Mouse (Mus musculus): ENCODE data around the gene Aktip. TPM values are rescaled to one million over a fixed set of nuclear protein-coding genes. Genes with fewer than 3 reads are reported as not detected.

Aktip gene
- polyA plus RNA-seq (2016; fragmentation: Nextera tagmentation; extraction: Ambion mirVana): 79.2 and 92.9 TPM in 2 replicates

DNA sequence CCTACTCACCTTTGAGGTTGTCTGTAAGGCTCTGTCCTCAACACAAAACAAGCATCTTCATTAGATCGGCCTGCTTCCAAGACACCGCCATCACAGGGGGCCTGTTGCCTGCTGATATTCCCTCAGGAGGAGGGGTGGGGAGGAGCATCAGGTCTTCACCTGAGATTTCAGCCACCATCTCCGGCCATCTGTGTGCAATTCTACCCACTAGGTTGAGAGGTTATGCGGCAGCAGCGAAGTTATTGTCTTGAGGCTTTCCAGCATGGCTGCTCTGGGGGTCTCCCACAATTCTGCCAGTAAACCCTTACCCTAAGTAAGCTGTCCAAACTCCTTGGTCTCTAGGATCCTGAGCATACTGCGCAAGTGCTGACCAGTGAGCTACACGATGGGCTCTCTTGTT, at the start of gene Aktip:
TSS of gene Aktip (minus strand) at position 101 of the 400 bp plus-strand sequence.
- no peak for DNase-seq (ENCODE audit: low spot score)
- Histone ChIP-seq H3K4me3 (no peak within 1 kb of the TSS), H3K4me1 (no peaks in the 10 kb centered on the region), H3K9me3 (replicated peaks) (no peaks in the 10 kb centered on the region), H3K27me3 (ENCODE audit: low read depth, poor library complexity, severe bottlenecking) (0 out of 2 replicates have a peak, but pooled peaks cover 7% of the 10 kb centered on the region), H3K27ac (replicated peaks) (no peak within 1 kb of the TSS), H3K36me3 (no peaks in the 10 kb centered on the region)
- WGBS: 93% methylated on average over 7 of the region's 7 CpGs

DNA sequence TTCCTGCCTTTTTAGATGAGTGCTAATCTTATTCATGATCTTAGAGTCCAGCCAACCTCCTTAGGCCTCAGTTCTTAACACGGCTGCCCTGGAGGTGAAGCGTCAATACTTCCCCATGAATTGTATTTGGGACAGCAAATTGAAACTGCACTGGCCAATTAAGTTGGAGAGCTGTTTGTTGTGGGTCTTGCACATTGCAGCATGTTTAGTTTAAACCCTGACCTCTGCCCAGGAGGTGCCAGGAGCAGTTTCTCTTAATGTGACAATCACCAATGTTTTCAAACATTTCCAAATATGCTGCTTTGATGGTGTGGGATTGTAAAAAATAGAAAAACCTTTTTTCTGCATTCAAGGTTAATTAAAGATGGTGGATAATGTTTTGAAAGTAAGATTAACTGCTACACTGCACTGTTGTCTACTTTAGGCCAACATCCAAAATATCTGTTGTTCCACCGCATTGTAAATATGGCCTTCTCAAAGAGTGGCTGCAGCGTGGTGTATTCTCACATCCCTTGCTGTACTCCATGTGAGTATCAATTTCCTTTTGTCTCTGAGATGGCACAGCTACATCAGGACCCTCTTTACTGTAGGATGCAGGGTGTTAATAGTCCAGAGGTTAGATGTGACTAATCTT, 46.2 kb upstream of the Aktip start:
- Histone ChIP-seq H3K27me3 (ENCODE audit: low read depth, poor library complexity, severe bottlenecking) (no peaks in the 10 kb centered on the region), H3K27ac (replicated peaks) (no peak overlapping the region), H3K9me3 (replicated peaks) (no peaks in the 10 kb centered on the region), H3K4me3 (no peak overlapping the region), H3K4me1 (peaks cover 6% of the 10 kb centered on the region), H3K36me3 (peaks cover 17% of the 10 kb centered on the region)
- WGBS: 65% methylated on average over 4 of the region's 4 CpGs
- DNase-seq (ENCODE audit: low spot score): no peak

DNA sequence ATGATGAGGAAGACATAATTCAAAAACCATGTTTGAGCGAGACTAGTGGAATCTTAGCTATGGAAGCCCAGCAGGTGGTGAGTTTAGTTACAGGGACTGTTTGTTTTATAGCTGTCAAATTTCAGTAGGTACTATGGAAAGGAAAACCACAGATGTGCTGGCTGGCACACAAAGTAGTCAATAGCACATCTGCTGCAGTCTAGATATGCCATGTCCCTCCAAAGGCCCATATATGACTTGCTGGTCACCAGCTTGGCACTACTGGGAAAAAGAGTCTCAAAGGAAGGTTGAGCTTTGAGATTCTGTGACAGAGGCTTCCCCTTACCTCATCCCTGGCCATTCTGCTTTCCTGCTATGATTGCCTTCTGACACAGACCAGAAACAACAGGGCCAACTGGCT, 42.9 kb upstream of the Aktip start:
- DNase-seq (ENCODE audit: low spot score): no peak
- Histone ChIP-seq H3K4me1 (peaks cover 6% of the 10 kb centered on the region), H3K36me3 (no peaks in the 10 kb centered on the region), H3K27me3 (ENCODE audit: low read depth, poor library complexity, severe bottlenecking) (no peaks in the 10 kb centered on the region), H3K27ac (replicated peaks) (no peak overlapping the region), H3K9me3 (replicated peaks) (no peaks in the 10 kb centered on the region), H3K4me3 (no peak overlapping the region)
- WGBS: 77% methylated on average over 1 of the region's 1 CpGs

DNA sequence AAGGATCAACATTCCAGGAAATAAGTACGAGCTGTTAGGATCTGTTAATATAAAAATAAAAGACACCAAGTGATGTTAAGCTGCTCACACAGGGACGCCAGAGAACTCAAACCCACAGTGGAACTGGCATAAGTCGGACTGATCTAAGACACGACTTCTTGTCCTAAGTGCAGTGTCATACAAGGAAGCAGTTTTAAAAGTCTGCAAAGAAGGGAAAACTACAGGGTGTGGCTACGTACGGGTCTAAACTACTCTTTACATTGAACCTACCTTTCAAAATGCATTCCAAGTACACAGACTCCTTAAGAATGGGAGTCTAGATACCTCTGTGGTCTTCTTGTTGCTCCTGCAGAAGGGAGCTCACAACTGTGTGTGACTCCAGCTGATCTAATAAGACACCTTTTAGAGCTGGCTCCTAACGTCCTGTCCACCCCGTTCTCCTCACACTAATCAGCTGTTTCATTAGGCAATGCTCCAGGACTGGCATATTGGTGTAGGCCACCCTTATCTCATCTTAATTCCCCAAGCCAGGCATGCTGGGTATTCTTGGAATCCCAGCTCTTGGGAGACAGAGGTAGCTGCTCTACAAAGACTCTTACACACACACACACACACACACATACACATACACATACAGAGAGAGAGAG, 42.2 kb upstream of the Aktip start:
- Histone ChIP-seq H3K27me3 (ENCODE audit: low read depth, poor library complexity, severe bottlenecking) (no peaks in the 10 kb centered on the region), H3K4me1 (peaks cover 6% of the 10 kb centered on the region), H3K4me3 (no peak overlapping the region), H3K36me3 (no peaks in the 10 kb centered on the region), H3K9me3 (replicated peaks) (no peaks in the 10 kb centered on the region), H3K27ac (replicated peaks) (no peak overlapping the region)
- 85% methylated on average over 8 of the region's 8 CpGs for WGBS
- DNase-seq (ENCODE audit: low spot score): no peak

DNA sequence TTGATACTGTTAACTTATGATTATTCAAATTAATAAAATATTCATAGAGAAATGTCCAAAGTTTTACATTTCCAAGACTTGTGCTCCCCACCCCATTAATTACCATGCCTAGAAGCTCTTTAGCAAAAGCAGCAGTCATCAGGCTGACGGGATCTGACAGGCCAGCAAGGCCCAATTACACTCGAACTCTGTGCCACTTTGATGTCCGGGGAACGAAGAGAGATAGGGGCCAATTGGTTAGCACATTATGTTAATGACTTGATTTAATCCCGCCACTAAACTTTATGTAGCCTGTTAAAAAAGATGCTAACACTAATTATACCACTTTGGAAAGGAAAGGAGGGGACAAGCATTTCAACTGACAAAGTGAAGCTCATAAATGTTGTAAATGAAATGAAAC, 41.6 kb upstream of the Aktip start:
- WGBS: 79% methylated on average over 5 of the region's 5 CpGs

DNA sequence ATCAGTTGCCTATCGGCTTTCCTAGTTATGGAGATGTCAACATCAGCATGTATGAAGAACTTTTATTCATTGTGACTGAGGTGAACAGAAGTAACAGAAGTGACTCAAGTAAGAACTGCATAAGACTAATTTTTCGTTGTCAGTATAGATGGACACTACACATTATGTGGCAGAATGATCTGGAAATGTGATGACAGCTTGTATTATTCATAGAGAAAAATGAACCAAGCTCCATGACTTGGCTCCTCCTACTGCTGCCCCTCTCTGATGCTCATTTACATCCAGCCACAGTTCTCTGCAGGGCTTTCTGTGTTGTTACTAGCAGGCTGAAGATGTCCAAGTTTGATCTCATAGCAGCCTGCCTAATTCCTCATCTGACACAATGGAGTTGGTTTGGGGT, 37.4 kb upstream of the Aktip start:
- WGBS: 94% methylated on average over 2 of the region's 2 CpGs
- no peak for DNase-seq (ENCODE audit: low spot score)

More for the DNA sequence above, 41.6 kb upstream of the Aktip start:
- Histone ChIP-seq H3K36me3 (no peaks in the 10 kb centered on the region), H3K27me3 (ENCODE audit: low read depth, poor library complexity, severe bottlenecking) (no peaks in the 10 kb centered on the region), H3K4me1 (peaks cover 6% of the 10 kb centered on the region), H3K9me3 (replicated peaks) (no peaks in the 10 kb centered on the region), H3K4me3 (no peak overlapping the region), H3K27ac (replicated peaks) (no peak overlapping the region)
- DNase-seq (ENCODE audit: low spot score): no peak

DNA sequence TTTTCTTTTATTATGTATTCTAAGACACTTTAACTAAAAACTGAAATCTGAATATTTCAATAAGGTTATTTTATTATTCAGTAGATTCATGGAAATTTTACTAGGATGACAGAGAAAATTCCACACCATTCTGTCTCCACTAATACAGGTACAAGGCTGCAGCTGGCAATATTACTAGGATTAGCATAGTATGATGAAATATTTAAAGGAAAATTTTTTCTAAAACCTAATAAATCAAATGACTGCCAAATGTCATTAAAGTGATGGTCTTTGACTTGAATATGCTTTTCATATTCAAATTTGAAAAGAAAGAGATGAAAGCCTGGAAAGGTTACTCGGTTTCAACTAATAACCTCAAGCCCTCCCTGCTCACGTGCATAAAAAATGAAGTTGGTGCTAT, 34.3 kb upstream of the Aktip start:
- no peak for DNase-seq (ENCODE audit: low spot score)
- 78% methylated on average over 2 of the region's 2 CpGs for WGBS

More for the DNA sequence above, 37.4 kb upstream of the Aktip start:
- Histone ChIP-seq H3K4me1 (no peaks in the 10 kb centered on the region), H3K4me3 (no peak overlapping the region), H3K36me3 (peaks cover 1% of the 10 kb centered on the region; the same call in 1 of the 2 replicates), H3K27ac (replicated peaks) (no peak overlapping the region), H3K9me3 (replicated peaks) (no peaks in the 10 kb centered on the region), H3K27me3 (ENCODE audit: low read depth, poor library complexity, severe bottlenecking) (no peaks in the 10 kb centered on the region)

DNA sequence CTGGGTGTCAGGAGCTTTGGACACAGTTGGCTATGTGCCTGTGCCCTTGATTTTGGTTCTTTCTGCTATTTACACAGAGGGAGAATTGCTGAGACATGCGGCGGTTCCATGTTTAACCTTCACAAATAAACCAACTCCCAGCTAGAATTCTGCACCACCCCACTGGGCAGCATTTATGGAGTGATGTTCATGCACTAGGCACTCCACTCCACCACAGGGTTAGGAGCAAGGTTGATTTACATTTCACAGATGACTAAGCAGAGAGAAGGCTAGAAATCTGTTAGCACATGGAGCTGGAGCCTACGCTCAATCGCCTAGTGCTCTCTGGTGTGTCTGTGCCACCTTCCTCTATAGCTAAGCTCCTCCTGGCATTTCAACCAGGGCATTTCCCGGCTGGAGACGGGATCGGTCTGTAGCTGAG, 27.7 kb upstream of the Aktip start:
- H3K4me3 ChIP-seq: no peak overlapping the region
- no peaks in the 10 kb centered on the region for H3K4me1 ChIP-seq
- H3K27ac ChIP-seq (replicated peaks): no peak overlapping the region
- H3K9me3 ChIP-seq (replicated peaks): no peaks in the 10 kb centered on the region
- H3K27me3 ChIP-seq (ENCODE audit: low read depth, poor library complexity, severe bottlenecking): no peaks in the 10 kb centered on the region
- DNase-seq (ENCODE audit: low spot score): no peak
- 94% methylated on average over 7 of the region's 7 CpGs for WGBS
- H3K36me3 ChIP-seq: peaks cover 11% of the 10 kb centered on the region

More for the DNA sequence above, 34.3 kb upstream of the Aktip start:
- no peaks in the 10 kb centered on the region for H3K9me3 ChIP-seq (replicated peaks)
- no peak overlapping the region for H3K27ac ChIP-seq (replicated peaks)
- no peak overlapping the region for H3K4me3 ChIP-seq
- peaks cover 8% of the 10 kb centered on the region for H3K36me3 ChIP-seq
- no peaks in the 10 kb centered on the region for H3K27me3 ChIP-seq (ENCODE audit: low read depth, poor library complexity, severe bottlenecking)
- no peaks in the 10 kb centered on the region for H3K4me1 ChIP-seq

DNA sequence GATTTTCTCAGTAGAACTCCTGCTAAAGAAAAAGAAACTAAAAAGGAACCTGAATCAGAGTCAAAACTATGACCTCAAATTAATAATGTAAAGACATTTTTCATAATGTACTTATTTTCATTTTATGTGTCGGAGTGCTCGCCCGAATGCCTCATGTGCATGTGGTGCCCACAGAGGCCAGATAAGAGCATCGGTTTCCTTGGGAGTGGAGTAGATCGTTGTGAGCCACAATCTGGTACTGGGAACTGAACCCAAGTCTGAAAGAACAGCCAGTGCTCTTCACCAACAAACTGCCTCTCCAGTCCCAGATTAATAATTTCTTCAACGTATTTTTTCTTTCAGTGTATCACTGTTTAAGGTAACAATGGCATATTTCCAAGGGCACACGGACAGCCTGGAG, 24.5 kb upstream of the Aktip start:
- Histone ChIP-seq H3K27ac (replicated peaks) (no peak overlapping the region), H3K9me3 (replicated peaks) (no peaks in the 10 kb centered on the region), H3K36me3 (peaks cover 15% of the 10 kb centered on the region; the same call in 1 of the 2 replicates), H3K27me3 (ENCODE audit: low read depth, poor library complexity, severe bottlenecking) (no peaks in the 10 kb centered on the region), H3K4me3 (no peak overlapping the region), H3K4me1 (no peaks in the 10 kb centered on the region)
- no peak for DNase-seq (ENCODE audit: low spot score)
- 93% methylated on average over 7 of the region's 7 CpGs for WGBS

DNA sequence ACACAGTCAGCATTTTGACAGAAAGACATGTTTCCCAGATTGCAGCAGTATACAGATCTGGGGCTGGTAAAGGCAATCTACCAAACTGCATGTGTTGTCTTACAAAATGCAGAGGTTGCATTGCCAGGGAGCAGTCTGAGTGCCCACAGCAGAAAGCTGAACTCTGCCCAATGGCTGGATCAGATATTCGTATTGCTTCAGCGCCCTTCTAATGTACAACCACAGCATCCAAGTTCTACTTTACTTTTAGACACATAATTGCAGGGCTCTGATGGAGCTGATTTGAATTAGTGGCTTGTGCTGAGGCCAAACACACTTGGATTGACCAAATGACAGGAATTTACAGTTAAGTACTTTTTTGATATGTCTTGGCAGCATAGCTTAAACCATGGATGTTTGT, 22.1 kb upstream of the Aktip start:
- DNase-seq (ENCODE audit: low spot score): no peak
- Histone ChIP-seq H3K27ac (replicated peaks) (no peak overlapping the region), H3K9me3 (replicated peaks) (no peaks in the 10 kb centered on the region), H3K4me3 (no peak overlapping the region), H3K27me3 (ENCODE audit: low read depth, poor library complexity, severe bottlenecking) (no peaks in the 10 kb centered on the region), H3K4me1 (no peaks in the 10 kb centered on the region), H3K36me3 (peaks cover 25% of the 10 kb centered on the region)
- 91% methylated on average over 2 of the region's 2 CpGs for whole genome bisulfite sequencing

DNA sequence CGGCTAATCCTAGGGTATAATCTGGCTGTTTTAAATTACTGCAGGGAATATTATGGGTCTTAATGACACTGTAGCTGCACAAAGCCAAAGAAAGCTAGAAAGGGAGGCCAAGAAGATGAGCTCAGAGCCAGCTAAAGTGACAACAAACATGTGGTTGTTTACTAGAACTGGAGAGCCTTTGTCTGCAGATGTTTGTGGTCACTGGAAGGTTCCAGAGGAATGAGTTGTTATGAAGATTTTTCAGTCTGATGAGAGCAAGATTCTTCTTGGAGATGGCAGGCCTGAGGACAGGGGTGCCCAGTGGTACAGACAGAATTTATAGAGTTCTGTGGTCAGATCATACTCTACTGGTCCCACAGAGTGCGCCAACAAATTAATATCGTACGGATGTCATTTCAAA, 18.5 kb upstream of the Aktip start:
- Histone ChIP-seq H3K27ac (replicated peaks) (no peak overlapping the region), H3K36me3 (peaks cover 25% of the 10 kb centered on the region), H3K27me3 (ENCODE audit: low read depth, poor library complexity, severe bottlenecking) (no peaks in the 10 kb centered on the region), H3K4me1 (peaks cover 9% of the 10 kb centered on the region; the same call in 1 of the 2 replicates), H3K9me3 (replicated peaks) (no peaks in the 10 kb centered on the region), H3K4me3 (no peak overlapping the region)
- 96% methylated on average over 4 of the region's 4 CpGs for WGBS
- DNase-seq (ENCODE audit: low spot score): no peak

DNA sequence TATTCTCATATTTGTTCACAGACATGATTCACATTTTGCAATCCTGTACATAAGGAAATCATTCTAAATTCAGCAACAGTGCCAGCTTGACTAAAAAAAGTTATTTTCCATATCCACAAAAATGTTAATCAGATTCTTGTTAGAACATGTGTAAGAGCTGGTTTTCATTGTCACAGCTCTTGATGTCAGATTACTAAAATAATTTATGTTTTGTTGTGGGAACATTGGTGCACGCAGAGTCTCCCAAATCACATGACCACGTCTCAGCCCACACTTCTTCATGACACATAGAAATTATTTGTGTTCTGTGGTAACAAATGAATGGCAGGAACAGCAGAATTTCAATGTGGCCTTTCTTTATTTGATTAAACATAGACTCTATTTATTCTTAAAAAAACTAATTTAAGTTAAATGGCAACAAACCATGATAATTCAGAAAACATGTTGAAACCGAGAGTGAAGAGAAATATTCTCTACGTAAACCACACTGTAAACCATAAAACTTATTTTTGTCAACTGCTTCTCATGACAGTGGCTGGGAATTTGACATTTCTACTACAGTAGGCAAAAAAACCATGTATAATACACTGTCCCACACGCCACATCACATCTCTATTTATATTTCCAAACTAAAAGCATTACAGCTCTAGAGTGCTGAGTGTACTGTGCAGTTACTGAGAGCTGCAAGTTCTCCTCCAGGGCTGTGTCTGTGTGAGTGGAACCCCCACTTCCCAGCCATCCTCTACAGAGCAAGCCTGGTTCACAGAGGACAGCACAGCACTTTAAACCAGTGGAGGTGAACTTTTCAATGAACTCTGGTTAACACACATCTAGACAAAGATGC, 17.5 kb upstream of the Aktip start:
- 93% methylated on average over 5 of the region's 5 CpGs for WGBS
- Histone ChIP-seq H3K27me3 (ENCODE audit: low read depth, poor library complexity, severe bottlenecking) (no peaks in the 10 kb centered on the region), H3K4me1 (peaks cover 9% of the 10 kb centered on the region; the same call in 1 of the 2 replicates), H3K27ac (replicated peaks) (no peak overlapping the region), H3K9me3 (replicated peaks) (no peaks in the 10 kb centered on the region), H3K36me3 (peaks cover 21% of the 10 kb centered on the region), H3K4me3 (no peak overlapping the region)
- no peak for DNase-seq (ENCODE audit: low spot score)

All from midbrain, embryonic 10.5 days (tissue).